Mouse (Mus musculus): ENCODE measurements around the gene Ppef1.

DNA sequence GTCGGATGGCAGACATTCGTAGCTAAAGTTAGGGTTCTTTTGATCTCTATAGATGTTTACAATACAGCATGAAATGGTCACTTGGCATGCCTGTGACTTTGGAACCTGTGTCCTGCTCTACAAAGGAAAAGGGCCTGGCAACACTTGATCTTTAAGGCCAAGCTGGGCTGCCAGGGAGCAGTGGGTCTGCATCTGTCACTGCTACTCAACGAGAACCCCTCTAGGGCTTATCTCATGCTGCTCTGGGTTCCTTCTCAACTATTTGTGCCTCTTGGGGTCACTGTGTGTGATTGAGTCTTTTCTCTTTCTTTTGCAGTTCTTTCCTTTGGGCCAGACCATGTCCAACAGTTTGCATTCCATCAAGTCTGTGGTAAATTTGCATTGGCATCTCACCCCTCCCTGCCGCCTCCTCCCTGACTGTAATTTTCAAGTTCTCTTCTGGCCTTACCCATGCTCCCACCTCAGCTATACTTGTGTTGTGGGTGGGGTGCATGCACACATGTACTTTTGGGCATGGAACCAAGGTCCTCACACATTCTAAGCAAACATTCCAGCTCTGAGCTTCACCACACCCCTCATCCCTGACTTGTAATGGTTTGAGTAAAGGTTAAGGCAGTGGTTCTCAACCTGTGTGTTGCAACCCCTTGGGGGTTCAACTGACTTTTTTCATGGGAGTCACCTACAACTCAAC, 151.3 kb downstream of the Ppef1 start:
- TF ChIP-seq CTCF (IDR thresholded peaks at IDR 0.05; ENCODE audit: low read depth) (no peak), EP300 (IDR thresholded peaks at IDR 0.05; ENCODE audit: low read depth) (no peak)
